9 mouse cellular contexts compared by ENCODE assay signal in genomic region chr9:37145151-37145615, GRCm38 (mm10). TPM values are rescaled to one million over a fixed set of nuclear protein-coding genes. Genes with fewer than 3 reads are reported as not detected.
DNase-seq lines count a peak whose midpoint lies in the region; ATAC-seq and TF ChIP-seq lines count a peak whose summit lies in the region.
"Had no signal": no experiment of that assay in that cellular context is flagged by ENCODE, and none has a peak within 500 bp of the region (broad histone marks: within the 10 kb centered on the region; RNA-seq: fewer than 3 reads in every experiment).

No protein-coding gene starts in this region.

- TF ChIP-seq CTCF in hindbrain, postnatal 0 days (IDR thresholded peaks at IDR 0.05; ENCODE audit: low read depth) = peak; percentile 40
- TF ChIP-seq CTCF in liver, postnatal 0 days (IDR thresholded peaks at IDR 0.05; ENCODE audit: low read depth) = no peak

- no peak for TF ChIP-seq EP300 in liver, postnatal 0 days (IDR thresholded peaks at IDR 0.05; ENCODE audit: low read depth)

- H3K4me1 ChIP-seq in forebrain, embryonic 14.5 days (ENCODE audit: control insufficient read depth, insufficient read depth, low read length) = peaks cover 38% of the 10 kb centered on the region
- H3K4me1 ChIP-seq in hindbrain, postnatal 0 days (ENCODE audit: insufficient read depth, low read length) = peaks cover 11% of the 10 kb centered on the region
- peaks cover 10% of the 10 kb centered on the region; the same call in 1 of the 2 replicates for H3K4me1 ChIP-seq in liver, postnatal 0 days (ENCODE audit: insufficient read depth)
- H3K4me1 ChIP-seq in neural tube, embryonic 12.5 days = peaks cover 52% of the 10 kb centered on the region

- under 1% methylated on average over 25 of the region's 26 CpGs for WGBS in forebrain, embryonic 14.5 days
- WGBS in hindbrain, postnatal 0 days = under 1% methylated on average over 26 of the region's 26 CpGs
- under 1% methylated on average over 24 of the region's 26 CpGs for WGBS in liver, postnatal 0 days (ENCODE audit: insufficient replicate concordance)
- under 1% methylated on average over 26 of the region's 26 CpGs for WGBS in neural tube, embryonic 12.5 days

- peak overlapping the region; percentile 96 for H3K4me2 ChIP-seq in forebrain, embryonic 14.5 days (ENCODE audit: low read length)
- H3K4me2 ChIP-seq in hindbrain, postnatal 0 days (ENCODE audit: low read depth, low read length) = peak overlapping the region; percentile 90
- H3K4me2 ChIP-seq in liver, postnatal 0 days (ENCODE audit: low read depth, low read length) = peak overlapping the region; percentile 87
- H3K4me2 ChIP-seq in neural tube, embryonic 12.5 days (replicated peaks) = peak overlapping the region; percentile 86

- no peaks in the 10 kb centered on the region for H3K36me3 ChIP-seq in forebrain, embryonic 14.5 days (ENCODE audit: control insufficient read depth, insufficient read depth, low read length)
- H3K36me3 ChIP-seq in hindbrain, postnatal 0 days (ENCODE audit: insufficient read depth, low read length) = no peaks in the 10 kb centered on the region
- H3K36me3 ChIP-seq in liver, postnatal 0 days (replicated peaks; ENCODE audit: insufficient read depth, low read length) = no peaks in the 10 kb centered on the region
- no peaks in the 10 kb centered on the region for H3K36me3 ChIP-seq in neural tube, embryonic 12.5 days
- H3K36me3 ChIP-seq: G1E had no signal

- H3K27me3 ChIP-seq in forebrain, embryonic 14.5 days (replicated peaks; ENCODE audit: control insufficient read depth, insufficient read depth, low read length) = no peaks in the 10 kb centered on the region
- no peaks in the 10 kb centered on the region for H3K27me3 ChIP-seq in hindbrain, postnatal 0 days (ENCODE audit: insufficient read depth, low read length)
- peaks cover 58% of the 10 kb centered on the region for H3K27me3 ChIP-seq in liver, postnatal 0 days (ENCODE audit: insufficient read depth, low read length)
- H3K27me3 ChIP-seq in neural tube, embryonic 12.5 days (replicated peaks) = no peaks in the 10 kb centered on the region

- DNase-seq in kidney, adult 11 months = peak; percentile 21
- DNase-seq in kidney, adult 9 months = no peak
- DNase-seq in adrenal gland, postnatal 14 days = peak; percentile 65
- DNase-seq in forebrain, embryonic 14.5 days (ENCODE audit: low spot score) = peak; percentile 49
- DNase-seq in hindbrain, postnatal 0 days (ENCODE audit: low spot score) = peak; percentile 46
- peak; percentile 24 for DNase-seq in liver, postnatal 0 days

- H3K4me3 ChIP-seq in forebrain, embryonic 14.5 days (ENCODE audit: low read depth, low read length) = peak overlapping the region; percentile 85
- peak overlapping the region; percentile 89 for H3K4me3 ChIP-seq in hindbrain, postnatal 0 days (ENCODE audit: low read length)
- peak overlapping the region; percentile 51 for H3K4me3 ChIP-seq in liver, postnatal 0 days (ENCODE audit: low read depth, low read length)
- H3K4me3 ChIP-seq in neural tube, embryonic 12.5 days = peak overlapping the region; percentile 90

- no peaks in the 10 kb centered on the region for H3K9me3 ChIP-seq in forebrain, embryonic 14.5 days (replicated peaks; ENCODE audit: control insufficient read depth, low read length)
- no peaks in the 10 kb centered on the region for H3K9me3 ChIP-seq in hindbrain, postnatal 0 days (ENCODE audit: low read length)
- no peaks in the 10 kb centered on the region for H3K9me3 ChIP-seq in liver, postnatal 0 days (ENCODE audit: low read length)
- no peaks in the 10 kb centered on the region for H3K9me3 ChIP-seq in neural tube, embryonic 12.5 days
- H3K9me3 ChIP-seq: G1E had no signal

- no peak for ATAC-seq in forebrain, embryonic 14.5 days
- no peak for ATAC-seq in hindbrain, postnatal 0 days
- ATAC-seq in liver, postnatal 0 days = no peak
- no peak for ATAC-seq in neural tube, embryonic 12.5 days (ENCODE audit: low FRiP score, low read depth)
- ATAC-seq in activated CD4-positive, CD25-positive, alpha-beta regulatory T cell, adult 4 months = no peak

- H3K27ac ChIP-seq in forebrain, embryonic 14.5 days (ENCODE audit: low read depth, low read length) = peak overlapping the region; percentile 100
- H3K27ac ChIP-seq in hindbrain, postnatal 0 days = peak overlapping the region; percentile 97
- no peak overlapping the region for H3K27ac ChIP-seq in liver, postnatal 0 days (ENCODE audit: low read depth)
- H3K27ac ChIP-seq in neural tube, embryonic 12.5 days = peak overlapping the region; percentile 98

- H3K9ac ChIP-seq in forebrain, embryonic 14.5 days (ENCODE audit: low read length) = peak overlapping the region; percentile 98
- H3K9ac ChIP-seq in hindbrain, postnatal 0 days (replicated peaks; ENCODE audit: low read length) = peak overlapping the region; percentile 91
- H3K9ac ChIP-seq in liver, postnatal 0 days (replicated peaks) = peak overlapping the region; percentile 41; the same call in 1 of the 2 replicates
- H3K9ac ChIP-seq in neural tube, embryonic 12.5 days = peak overlapping the region; percentile 99

RNA-seq across cellular contexts. Expression of gene Pknox2, which starts 2.0 kb away (rescaled TPM):
- total RNA-seq in adrenal gland, postnatal 14 days (2021) = 2.5 and 3.4 TPM in 2 replicates
- 12.1 and 12.7 TPM in 2 replicates for polyA plus RNA-seq in forebrain, embryonic 14.5 days (2014; fragmentation: Nextera tagmentation; extraction: Ambion mirVana)
- total RNA-seq in hindbrain, postnatal 0 days (2014; rRNA removed) = 23.5 and 28.0 TPM in 2 replicates
- 20.6 and 22.2 TPM in 2 replicates for polyA plus RNA-seq in hindbrain, postnatal 0 days (2015; fragmentation: Nextera tagmentation; extraction: Ambion mirVana)
- polyA plus RNA-seq in liver, postnatal 0 days (2015; fragmentation: Nextera tagmentation; extraction: Ambion mirVana) = 0.18 and 0.27 TPM in 2 replicates
- polyA plus RNA-seq in neural tube, embryonic 12.5 days (2016; fragmentation: Nextera tagmentation; extraction: Ambion mirVana) = 44.6 and 45.2 TPM in 2 replicates
- not detected for polyA plus RNA-seq in activated CD4-positive, CD25-positive, alpha-beta regulatory T cell, adult 4 months (2017; shearing (Covaris generic))
- polyA plus RNA-seq: G1E had no signal

Comparison
In these comparisons a context has a peak if more than half of its experiments do, and no peak if none do; other contexts are left out.
1. H3K9ac ChIP-seq: peak in every context shown above with its lines; median percentile 99 in neural tube, embryonic 12.5 days; 98 in forebrain, embryonic 14.5 days; 91 in hindbrain, postnatal 0 days; 41 in liver, postnatal 0 days.
2. RNA of gene Pknox2, which starts 2.0 kb away (polyA plus RNA-seq): 44.6 to 45.2 TPM in neural tube, embryonic 12.5 days, 20.6 to 22.2 TPM in hindbrain, postnatal 0 days and 12.1 to 12.7 TPM in forebrain, embryonic 14.5 days; 0.18 to 0.27 TPM in liver, postnatal 0 days and not detected in activated CD4-positive, CD25-positive, alpha-beta regulatory T cell, adult 4 months; every median in the first group is over 10 times any median in the second.
3. Peak in every context shown above with its lines, with median percentiles within 50 percentile points of each other: H3K4me2 ChIP-seq and H3K4me3 ChIP-seq.